Mouse (Mus musculus) myocyte (in vitro differentiated cells): ENCODE results near the gene Otx2. TPM values are rescaled to one million over a fixed set of nuclear protein-coding genes. Genes with fewer than 3 reads are reported as not detected.

ENCODE experiments used
- H3K27me3 ChIP-seq: one replicate; pipeline ENCODE4 v1.6.1; 2011; ENCODE audit not compliant: control insufficient read depth, insufficient read depth, insufficient read length
- H3K36me3 ChIP-seq: one replicate; pipeline ENCODE4 v1.6.1; 2011; ENCODE audit not compliant: control insufficient read depth, insufficient read depth
- H3K4me2 ChIP-seq: one replicate; pipeline ENCODE4 v1.6.1; 2011; ENCODE audit warnings: low read depth, control low read depth
- H3K4me3 ChIP-seq: one replicate; pipeline ENCODE4 v1.5.1; 2011; ENCODE audit warnings: mild to moderate bottlenecking, control low read depth, moderate library complexity
- H3K79me2 ChIP-seq: one replicate; pipeline ENCODE4 v1.6.1; 2011; ENCODE audit not compliant: control insufficient read depth, insufficient read depth
- H3ac ChIP-seq: one replicate; pipeline ENCODE4 v1.6.1; 2011; ENCODE audit not compliant: control insufficient read depth, insufficient read length
- CEBPB ChIP-seq: IDR thresholded peaks from 2 replicates; pipeline ENCODE4 v1.6.1; 2011; ENCODE audit warnings: mild to moderate bottlenecking, moderate library complexity; ENCODE audit not compliant: poor library complexity, insufficient read depth, severe bottlenecking
- E2F4 ChIP-seq: IDR thresholded peaks from one replicate; pipeline ENCODE4 v1.6.1; 2011; ENCODE audit warnings: mild to moderate bottlenecking, control low read depth, moderate library complexity; ENCODE audit not compliant: insufficient read depth
- MAX ChIP-seq: IDR thresholded peaks from one replicate; pipeline ENCODE4 v1.6.1; 2011; ENCODE audit warnings: low read depth, mild to moderate bottlenecking, control low read depth
- MYOD1 ChIP-seq, 3 experiments: IDR thresholded peaks; one replicate each; pipeline ENCODE4 v1.6.1; 2011; ENCODE audit warnings: control low read depth in 2 of 3, low read depth in 2 of 3, mild to moderate bottlenecking in 2 of 3, moderate library complexity in 1 of 3; ENCODE audit not compliant: insufficient read length in 2 of 3, control insufficient read depth in 1 of 3
- MYOG ChIP-seq, 3 experiments: IDR thresholded peaks; one replicate each; pipeline ENCODE4 v1.6.1; 2011; ENCODE audit warnings: control low read depth in 2 of 3, low read depth in 2 of 3, mild to moderate bottlenecking in 2 of 3; ENCODE audit not compliant: insufficient read length in 2 of 3, control insufficient read depth in 1 of 3, insufficient read depth in 1 of 3
- POLR2A ChIP-seq: IDR thresholded peaks from one replicate; pipeline ENCODE4 v1.6.1; 2011; ENCODE audit warnings: low read depth, mild to moderate bottlenecking, control low read depth, moderate library complexity; ENCODE audit not compliant: insufficient read length
- POLR2AphosphoS2 ChIP-seq: IDR thresholded peaks from one replicate; pipeline ENCODE4 v1.6.1; 2011; ENCODE audit warnings: low read depth, control low read depth; ENCODE audit not compliant: insufficient read length
- REST ChIP-seq: IDR thresholded peaks from one replicate; pipeline ENCODE4 v1.6.1; 2011; ENCODE audit warnings: mild to moderate bottlenecking, control low read depth, moderate library complexity; ENCODE audit not compliant: insufficient read depth, insufficient read length
- SRF ChIP-seq: IDR thresholded peaks from one replicate; pipeline ENCODE4 v1.6.1; 2011; ENCODE audit warnings: low read depth; ENCODE audit not compliant: control insufficient read depth, insufficient read length
- TCF12 ChIP-seq: IDR thresholded peaks from one replicate; pipeline ENCODE4 v1.6.1; 2011; ENCODE audit warnings: mild to moderate bottlenecking, control low read depth; ENCODE audit not compliant: poor library complexity, insufficient read depth, severe bottlenecking
- TCF3 ChIP-seq: IDR thresholded peaks from one replicate; pipeline ENCODE4 v1.6.1; 2011; ENCODE audit warnings: low read depth, control low read depth; ENCODE audit not compliant: insufficient read length
- USF1 ChIP-seq: IDR thresholded peaks from one replicate; pipeline ENCODE4 v1.6.1; 2011; ENCODE audit warnings: low read depth, mild to moderate bottlenecking, control low read depth, moderate library complexity
- polyA plus RNA-seq: library from polyadenylated mRNA; unstranded; fragments of >200 nt; fragmentation: generic; extraction: Trizol; gene quantifications from one replicate; pipeline ENCODE4 v1.2.1, GENCODE M21; 2012; ENCODE audit warnings: missing spikeins

Otx2 gene
- polyA plus RNA-seq, 1 experiment = not detected

GRCm38 (mm10) chr14:48653081-48653480, 20.5 kb downstream of the Otx2 start:
- H3ac ChIP-seq = no peak overlapping the region
- no peaks in the 10 kb centered on the region for H3K36me3 ChIP-seq
- no peak overlapping the region for H3K4me2 ChIP-seq
- H3K79me2 ChIP-seq = no peaks in the 10 kb centered on the region
- TF ChIP-seq TCF12 = no peak
- TF ChIP-seq MYOG (IDR thresholded peaks at IDR 0.05; ENCODE audit: control insufficient read depth in 1 of 3, insufficient read depth in 1 of 3, insufficient read length in 2 of 3, low read depth in 2 of 3) = no peak
- no peak for TF ChIP-seq POLR2A
- no peak for TF ChIP-seq MYOD1 (IDR thresholded peaks at IDR 0.05; ENCODE audit: control insufficient read depth in 1 of 3, insufficient read length in 2 of 3, low read depth in 2 of 3)
- TF ChIP-seq E2F4 = no peak
- no peak for TF ChIP-seq MAX
- TF ChIP-seq USF1 = no peak
- no peak for TF ChIP-seq TCF3
- TF ChIP-seq POLR2AphosphoS2 = no peak
- TF ChIP-seq SRF = no peak
- no peak for TF ChIP-seq CEBPB
- no peak for TF ChIP-seq REST
- H3K27me3 ChIP-seq = peaks cover 33% of the 10 kb centered on the region
- no peak overlapping the region for H3K4me3 ChIP-seq

DNA sequence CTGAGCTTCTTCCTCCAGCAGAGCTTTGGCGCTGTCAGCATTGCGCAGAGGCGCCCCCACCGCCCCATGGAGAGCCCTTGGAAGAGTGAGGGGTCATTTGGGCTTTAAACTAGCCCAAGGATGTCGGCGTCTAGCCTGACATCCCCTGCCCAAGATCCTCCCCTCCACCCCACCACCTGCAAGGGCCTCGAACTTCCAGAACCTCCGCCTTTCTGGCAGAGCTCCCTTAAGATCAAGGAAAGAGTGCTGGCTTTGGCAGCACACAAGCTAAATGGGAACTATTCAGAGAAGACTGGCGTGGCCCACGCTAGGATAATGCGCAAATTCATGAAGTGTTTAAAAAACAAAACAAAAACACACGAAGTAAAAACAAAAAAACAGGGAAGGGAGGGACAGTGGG, 21.4 kb downstream of the Otx2 start:
- Histone ChIP-seq H3K79me2 (no peaks in the 10 kb centered on the region), H3K27me3 (peaks cover 33% of the 10 kb centered on the region), H3K36me3 (no peaks in the 10 kb centered on the region), H3ac (no peak overlapping the region), H3K4me2 (no peak overlapping the region), H3K4me3 (no peak overlapping the region)
- no peak for TF ChIP-seq TCF3
- TF ChIP-seq POLR2AphosphoS2 = no peak
- TF ChIP-seq MYOG (IDR thresholded peaks at IDR 0.05; ENCODE audit: control insufficient read depth in 1 of 3, insufficient read depth in 1 of 3, insufficient read length in 2 of 3, low read depth in 2 of 3) = no peak
- TF ChIP-seq REST = no peak
- TF ChIP-seq CEBPB = no peak
- TF ChIP-seq MAX = no peak
- no peak for TF ChIP-seq USF1
- no peak for TF ChIP-seq TCF12
- TF ChIP-seq SRF = no peak

- Histone ChIP-seq H3K4me2 (no peak overlapping the region), H3K27me3 (peaks cover 33% of the 10 kb centered on the region), H3K4me3 (no peak overlapping the region), H3K36me3 (no peaks in the 10 kb centered on the region), H3K79me2 (no peaks in the 10 kb centered on the region), H3ac (no peak overlapping the region)
- no peak for TF ChIP-seq MYOD1 (IDR thresholded peaks at IDR 0.05; ENCODE audit: control insufficient read depth in 1 of 3, insufficient read length in 2 of 3, low read depth in 2 of 3)
- no peak for TF ChIP-seq POLR2A
- no peak for TF ChIP-seq CEBPB
- TF ChIP-seq MAX = no peak
- no peak for TF ChIP-seq POLR2AphosphoS2
Measured at GRCm38 (mm10) chr14:48651471-48652211, 22.0 kb downstream of the Otx2 start.

DNA sequence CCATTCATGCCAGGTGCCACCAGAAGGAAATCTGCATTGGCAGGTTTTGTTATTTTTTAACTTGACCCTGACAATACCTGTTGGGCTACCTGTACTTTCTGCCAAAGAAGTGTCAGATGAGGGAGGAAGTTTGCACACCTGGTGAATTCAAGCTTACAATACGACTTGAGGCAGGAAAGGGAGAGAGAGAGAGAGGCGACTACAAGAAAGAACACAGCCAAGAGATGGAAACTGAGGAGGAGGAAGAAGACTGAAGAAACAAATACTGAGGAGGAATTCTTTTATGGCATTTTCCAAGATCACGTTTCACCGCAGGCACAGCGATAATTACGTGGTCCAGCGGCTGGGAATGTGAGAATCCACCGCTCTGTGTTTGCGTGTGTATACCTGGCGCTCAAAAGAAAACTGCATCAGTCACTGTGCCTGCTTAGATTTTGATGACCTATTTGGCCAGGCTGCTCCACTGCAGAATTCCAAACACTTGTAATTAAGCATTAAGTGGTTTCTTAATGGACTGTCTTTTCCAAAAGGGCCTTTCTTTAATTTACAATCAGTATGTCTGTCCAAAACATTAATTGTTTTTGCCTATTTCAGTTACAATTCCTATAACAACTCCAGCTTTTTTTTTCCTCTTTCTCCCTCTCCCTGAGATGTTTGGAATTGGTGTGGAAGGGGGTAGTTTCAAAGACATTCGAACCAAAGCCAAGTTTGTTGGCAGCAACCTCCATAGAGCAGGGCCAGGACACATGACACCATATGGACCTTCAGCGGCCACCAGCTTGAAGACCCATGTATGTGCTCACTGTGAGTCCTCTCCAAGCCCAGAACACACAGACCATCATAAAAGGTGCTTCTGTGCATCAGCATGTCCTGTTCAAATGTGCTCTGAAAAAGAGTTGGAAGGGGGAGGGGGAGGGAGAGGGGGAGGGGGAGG, 31.9 kb downstream of the Otx2 start:
- no peak for TF ChIP-seq SRF
- TF ChIP-seq USF1 = no peak
- TF ChIP-seq POLR2A = no peak
- TF ChIP-seq CEBPB = no peak
- no peak for TF ChIP-seq MYOG (IDR thresholded peaks at IDR 0.05; ENCODE audit: control insufficient read depth in 1 of 3, insufficient read depth in 1 of 3, insufficient read length in 2 of 3, low read depth in 2 of 3)
- TF ChIP-seq TCF3 = no peak
- no peak for TF ChIP-seq POLR2AphosphoS2
- no peak for TF ChIP-seq TCF12
- no peak for TF ChIP-seq E2F4
- TF ChIP-seq REST = no peak
- no peak for TF ChIP-seq MYOD1 (IDR thresholded peaks at IDR 0.05; ENCODE audit: control insufficient read depth in 1 of 3, insufficient read length in 2 of 3, low read depth in 2 of 3)
- TF ChIP-seq MAX = no peak
- H3ac ChIP-seq = no peak overlapping the region

More for the DNA sequence above, 31.9 kb downstream of the Otx2 start:
- H3K79me2 ChIP-seq = no peaks in the 10 kb centered on the region
- H3K36me3 ChIP-seq = no peaks in the 10 kb centered on the region
- no peak overlapping the region for H3K4me3 ChIP-seq
- H3K4me2 ChIP-seq = no peak overlapping the region
- peaks cover 7% of the 10 kb centered on the region for H3K27me3 ChIP-seq
